In the genomic region with DNA sequence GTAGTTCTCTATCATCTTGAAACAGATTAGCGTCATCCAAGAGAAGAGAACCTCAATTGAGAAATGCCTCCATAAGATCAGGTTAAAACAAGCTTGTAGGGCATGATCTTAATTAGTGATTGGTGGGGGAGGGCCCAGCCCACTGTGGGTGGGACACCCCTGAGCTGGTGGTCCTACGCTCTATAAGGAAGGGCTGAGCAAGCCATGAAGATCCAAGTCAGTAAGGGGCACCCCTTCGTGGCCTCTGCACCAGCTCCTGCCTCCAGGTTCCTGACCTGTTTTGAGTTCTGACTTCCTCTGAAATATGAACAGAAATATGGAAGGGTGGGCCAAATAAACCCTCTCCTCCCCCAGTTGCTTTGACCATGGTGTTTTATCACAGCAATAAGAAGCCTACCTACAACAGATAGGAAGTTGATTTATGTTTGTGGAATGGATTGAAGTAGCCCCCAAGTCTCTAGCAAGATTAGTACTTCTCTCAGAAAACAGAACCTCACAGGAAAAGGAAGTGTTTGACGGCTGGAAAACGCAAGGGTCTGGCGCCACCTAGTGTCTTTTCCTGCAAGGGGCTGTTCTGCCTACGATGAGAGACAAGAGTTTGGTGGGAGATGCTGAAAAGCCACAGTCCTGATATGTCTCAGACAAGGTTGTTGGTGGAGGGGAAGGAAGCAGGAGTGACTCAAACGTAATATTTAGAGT, we compare ENCODE assay signal across 9 mouse cellular contexts.
A peak's percentile ranks its signal among the peaks of the same experiment; 100 is the strongest.
DNase-seq lines count a peak whose midpoint lies in the region; ATAC-seq and TF ChIP-seq lines count a peak whose summit lies in the region.
"Had no signal": no experiment of that assay in that cellular context is flagged by ENCODE, and none has a peak within 500 bp of the region (broad histone marks: within the 10 kb centered on the region; RNA-seq: fewer than 3 reads in every experiment).

No protein-coding gene starts in this region.

- no peak for TF ChIP-seq EP300 in liver, embryonic 14.5 days (IDR thresholded peaks at IDR 0.05; ENCODE audit: low read depth)

- no peaks in the 10 kb centered on the region for H3K36me3 ChIP-seq in heart, embryonic 15.5 days
- H3K36me3 ChIP-seq in liver, embryonic 14.5 days (replicated peaks; ENCODE audit: control insufficient read depth, insufficient read depth, low read depth): no peaks in the 10 kb centered on the region
- no peaks in the 10 kb centered on the region for H3K36me3 ChIP-seq in stomach, embryonic 16.5 days (ENCODE audit: control insufficient read depth, insufficient read depth, low read length)
- H3K36me3 ChIP-seq: limb, embryonic 12.5 days had no signal

- H3K27me3 ChIP-seq in heart, embryonic 15.5 days: peaks cover 5% of the 10 kb centered on the region; the same call in 1 of the 2 replicates
- H3K27me3 ChIP-seq in liver, embryonic 14.5 days (ENCODE audit: control insufficient read depth, insufficient read depth, low read length): no peaks in the 10 kb centered on the region
- H3K27me3 ChIP-seq in stomach, embryonic 16.5 days (ENCODE audit: control insufficient read depth, insufficient read depth, low read length): no peaks in the 10 kb centered on the region
- H3K27me3 ChIP-seq: limb, embryonic 12.5 days had no signal

- no peak overlapping the region for H3K9ac ChIP-seq in heart, embryonic 15.5 days
- H3K9ac ChIP-seq in liver, embryonic 14.5 days (replicated peaks): peak overlapping the region; percentile 19; the same call in 1 of the 2 replicates
- H3K9ac ChIP-seq in stomach, embryonic 16.5 days (ENCODE audit: low read length): no peak overlapping the region
- H3K9ac ChIP-seq: limb, embryonic 12.5 days had no signal

- peak; percentile 75 to 85 for DNase-seq in CD8-positive naive resting alpha-beta T cell, adult 2 months (ENCODE audit: low read depth in 2 of 2, low spot score in 2 of 2)
- DNase-seq in brain, embryonic 14.5 days (ENCODE audit: low read depth): peak; percentile 95
- peak; percentile 94 for DNase-seq in kidney, postnatal 10 days
- DNase-seq in liver, embryonic 14.5 days (ENCODE audit: low read depth in 3 of 3, low spot score in 3 of 3): peak; percentile 74
- DNase-seq in neural tube, embryonic 10.5 days (ENCODE audit: extremely low spot score, low spot score): peak; percentile 84

- H3K27ac ChIP-seq in heart, embryonic 15.5 days: peak overlapping the region; percentile 84
- H3K27ac ChIP-seq in liver, embryonic 14.5 days: peak overlapping the region; percentile 99
- H3K27ac ChIP-seq in stomach, embryonic 16.5 days (ENCODE audit: low read length): no peak overlapping the region

- peak; percentile 42 for ATAC-seq in erythroblast, adult 5-6 weeks (replicated peaks; ENCODE audit: low FRiP score, poor library complexity, severe bottlenecking)
- ATAC-seq in heart, embryonic 15.5 days (replicated peaks; ENCODE audit: insufficient number of reproducible peaks, insufficient read depth, low FRiP score, low read depth): no peak
- no peak for ATAC-seq in liver, embryonic 14.5 days (ENCODE audit: insufficient read depth)
- ATAC-seq in stomach, embryonic 16.5 days (ENCODE audit: insufficient read depth, low FRiP score): peak; percentile 34; the same call in 1 of the 2 replicates

- no peak overlapping the region for H3K4me3 ChIP-seq in heart, embryonic 15.5 days
- no peak overlapping the region for H3K4me3 ChIP-seq in liver, embryonic 14.5 days (ENCODE audit: insufficient read depth in 1 of 2, low read depth in 2 of 2, low read length in 2 of 2)
- no peak overlapping the region for H3K4me3 ChIP-seq in stomach, embryonic 16.5 days (replicated peaks; ENCODE audit: low read length)
- H3K4me3 ChIP-seq: limb, embryonic 12.5 days had no signal

- no peak for TF ChIP-seq POLR2A in brain, embryonic 14.5 days (IDR thresholded peaks at IDR 0.05; ENCODE audit: borderline replicate concordance, extremely low read depth, insufficient read depth, insufficient read length, poor library complexity, severe bottlenecking)

- WGBS in heart, embryonic 15.5 days: 20% methylated on average over 8 of the region's 8 CpGs
- WGBS in liver, embryonic 14.5 days (ENCODE audit: insufficient replicate concordance): 16% methylated on average over 8 of the region's 8 CpGs
- WGBS in stomach, embryonic 16.5 days: 27% methylated on average over 8 of the region's 8 CpGs

- H3K9me3 ChIP-seq in heart, embryonic 15.5 days (replicated peaks): no peaks in the 10 kb centered on the region
- no peaks in the 10 kb centered on the region for H3K9me3 ChIP-seq in liver, embryonic 14.5 days (ENCODE audit: control insufficient read depth, low read length)
- H3K9me3 ChIP-seq in stomach, embryonic 16.5 days (replicated peaks; ENCODE audit: control insufficient read depth, low read length): no peaks in the 10 kb centered on the region
- H3K9me3 ChIP-seq: limb, embryonic 12.5 days had no signal

- H3K4me1 ChIP-seq in heart, embryonic 15.5 days (replicated peaks): peaks cover 33% of the 10 kb centered on the region
- peaks cover 45 to 51% of the 10 kb centered on the region in 2 experiments for H3K4me1 ChIP-seq in liver, embryonic 14.5 days (replicated peaks; ENCODE audit: control insufficient read depth in 2 of 2, insufficient read depth in 2 of 2, low read length in 1 of 2)
- peaks cover 24% of the 10 kb centered on the region for H3K4me1 ChIP-seq in stomach, embryonic 16.5 days (ENCODE audit: control insufficient read depth, insufficient read depth, low read length)

- 0 out of 2 replicates have a peak overlapping the region, but pooled peaks have one; percentile 29 for H3K4me2 ChIP-seq in heart, embryonic 15.5 days
- H3K4me2 ChIP-seq in liver, embryonic 14.5 days (ENCODE audit: low read depth): peak overlapping the region; percentile 22
- H3K4me2 ChIP-seq in stomach, embryonic 16.5 days (ENCODE audit: low read depth, low read length): no peak overlapping the region
- H3K4me2 ChIP-seq: limb, embryonic 12.5 days had no signal

- TF ChIP-seq CTCF in brain, embryonic 14.5 days (IDR thresholded peaks at IDR 0.05; ENCODE audit: borderline replicate concordance, extremely low read depth, insufficient read depth, insufficient read length): peak; percentile 97
- TF ChIP-seq CTCF in liver, embryonic 14.5 days (IDR thresholded peaks at IDR 0.05; ENCODE audit: low read depth): peak; percentile 97

Comparison
In these comparisons a context has a peak if more than half of its experiments do, and no peak if none do; other contexts are left out.
1. ATAC-seq: peak in erythroblast, adult 5-6 weeks (single experiment) and stomach, embryonic 16.5 days (single experiment); none in heart, embryonic 15.5 days (single experiment) and liver, embryonic 14.5 days (single experiment).
2. Peak in every context shown above with its lines, with median percentiles within 50 percentile points of each other: DNase-seq.